Mouse (Mus musculus) stomach, postnatal 0 days (tissue): Measurements from ENCODE around the gene Mab21l2. TPM values are rescaled to one million over a fixed set of nuclear protein-coding genes. Genes with fewer than 3 reads are reported as not detected.

Experiments used
- ATAC-seq: fragments of 200-750 bp; cut with Nextera tagmentation; 2 replicates; pipeline ENCODE4 v1.8.0; 2017; ENCODE audit not compliant: low FRiP score, low TSS enrichment
- DNase-seq: peaks from one replicate; pipeline ENCODE4 v3.0.0-alpha.2; 2016; ENCODE audit warnings: low spot score
- H3K27ac ChIP-seq: fragments of 300-500 bp; sonication (generic); replicated peaks from 2 replicates; pipeline ENCODE4 v1.5.1; 2014; ENCODE audit warnings: mild to moderate bottlenecking, control low read depth
- H3K27me3 ChIP-seq: fragments of 300-500 bp; sonication (generic); 2 replicates; pipeline ENCODE4 v1.6.1; 2014; ENCODE audit warnings: low read length; ENCODE audit not compliant: control insufficient read depth, insufficient read depth
- H3K36me3 ChIP-seq: fragments of 300-500 bp; sonication (generic); 2 replicates; pipeline ENCODE4 v1.6.1; 2014; ENCODE audit warnings: low read length, mixed read lengths; ENCODE audit not compliant: control insufficient read depth, insufficient read depth
- H3K4me1 ChIP-seq: fragments of 300-500 bp; sonication (generic); replicated peaks from 2 replicates; pipeline ENCODE4 v1.6.1; 2014; ENCODE audit warnings: antibody characterized with exemption; ENCODE audit not compliant: control insufficient read depth, insufficient read depth
- H3K4me2 ChIP-seq: fragments of 300-500 bp; sonication (generic); replicated peaks from 2 replicates; pipeline ENCODE4 v1.6.1; 2014; ENCODE audit warnings: low read depth, mild to moderate bottlenecking, control low read depth, moderate library complexity
- H3K4me3 ChIP-seq: fragments of 300-500 bp; sonication (generic); 2 replicates; pipeline ENCODE4 v1.5.1; 2014; ENCODE audit warnings: low read depth, low read length, control low read depth
- H3K9ac ChIP-seq: fragments of 300-500 bp; sonication (generic); 2 replicates; pipeline ENCODE4 v1.6.1; 2014; ENCODE audit warnings: mild to moderate bottlenecking, low read length, control low read depth, mixed read lengths
- H3K9me3 ChIP-seq: fragments of 300-500 bp; sonication (generic); 2 replicates; pipeline ENCODE4 v1.6.1; 2016; ENCODE audit warnings: low read length; ENCODE audit not compliant: control insufficient read depth
- CTCF ChIP-seq: IDR thresholded peaks from 2 replicates; pipeline ENCODE4 v1.5.1; 2016; ENCODE audit warnings: antibody characterized with exemption, low read depth, mild to moderate bottlenecking, moderate library complexity
- EP300 ChIP-seq: optimal IDR thresholded peaks from 2 replicates; pipeline ENCODE3; 2016; ENCODE audit warnings: antibody characterized with exemption
- WGBS: fragments of 180-500 bp; shearing (Covaris S2); extraction: QIAGEN DNeasy Blood & Tissue Kit; methylation state at CpG from one replicate; pipeline ENCODE4 v1.1.7; 2014; 5-methylcytosine and 5-hydroxymethylcytosine counted together
- polyA plus RNA-seq: library from polyadenylated mRNA; unstranded; fragments of >200 nt; fragmentation: Nextera tagmentation; extraction: Ambion mirVana; gene quantifications from 2 replicates; pipeline ENCODE4 v1.2.1, GENCODE M21; 2015

Gene Mab21l2
- polyA plus RNA-seq, 1 experiment from 2014 or later = 1.5 TPM

DNA sequence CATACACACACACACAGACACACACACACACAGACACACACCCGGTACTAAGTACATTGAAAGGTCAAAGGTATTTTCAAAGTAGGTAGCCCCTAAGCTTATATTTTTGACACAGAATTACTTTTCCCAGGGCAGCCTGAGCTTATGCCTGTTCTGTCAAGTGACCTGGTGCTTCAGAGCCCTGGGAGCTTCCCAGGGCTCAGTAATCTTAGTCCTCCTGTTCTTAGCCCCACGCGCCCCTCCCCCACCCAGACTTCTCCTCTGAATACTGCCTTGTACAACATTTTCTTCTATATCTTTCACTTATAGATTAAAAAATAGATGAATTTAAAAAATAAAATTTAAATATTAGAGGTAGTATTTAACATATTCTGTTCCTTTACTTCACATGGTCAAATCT lies 3.6 kb downstream of the Mab21l2 start:
- ATAC-seq (no peak), DNase-seq (no peak)
- Histone ChIP-seq H3K4me3 (no peak overlapping the region), H3K9me3 (no peaks in the 10 kb centered on the region), H3K27me3 (peaks cover 2% of the 10 kb centered on the region; the same call in 1 of the 2 replicates), H3K27ac (no peak overlapping the region), H3K9ac (no peak overlapping the region), H3K4me2 (no peak overlapping the region), H3K4me1 (0 out of 2 replicates have a peak, but pooled peaks cover 2% of the 10 kb centered on the region), H3K36me3 (no peaks in the 10 kb centered on the region)
- TF ChIP-seq EP300 (no peak), CTCF (no peak)
- WGBS = 57% methylated on average over 3 of the region's 3 CpGs

DNA sequence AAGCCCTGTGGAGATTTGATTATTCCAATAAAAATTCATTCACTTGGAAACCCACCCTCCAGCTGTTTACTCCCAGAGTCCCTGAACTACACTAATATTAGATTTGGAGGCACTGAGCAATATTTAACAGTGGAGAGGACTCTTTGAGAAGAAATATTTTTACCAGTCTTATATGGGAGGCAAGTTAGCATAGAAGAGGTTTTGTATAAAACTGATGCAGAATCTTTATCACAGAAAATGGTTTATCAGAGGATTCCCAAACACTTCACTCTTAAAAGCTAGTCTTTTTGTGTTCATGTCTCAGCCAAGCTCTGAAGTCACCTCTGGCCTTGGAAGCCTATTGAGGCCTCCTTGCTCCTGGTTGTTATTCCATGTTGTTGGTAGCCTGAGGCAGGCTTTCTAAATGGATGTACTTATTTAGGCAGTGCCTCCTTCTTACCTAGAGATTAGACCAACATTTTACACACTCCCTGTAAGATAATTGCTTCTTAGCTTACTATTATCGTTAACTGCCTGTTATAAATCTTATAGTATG lies 6.5 kb downstream of the Mab21l2 start:
- H3K9ac ChIP-seq = no peak overlapping the region
- 0 out of 2 replicates have a peak, but pooled peaks cover 2% of the 10 kb centered on the region for H3K4me1 ChIP-seq
- H3K4me3 ChIP-seq = no peak overlapping the region
- H3K27ac ChIP-seq = no peak overlapping the region
- TF ChIP-seq CTCF = no peak
- 84% methylated on average over 1 of the region's 1 CpGs for WGBS
- DNase-seq = no peak
- H3K4me2 ChIP-seq = no peak overlapping the region
- no peaks in the 10 kb centered on the region for H3K9me3 ChIP-seq
- ATAC-seq = no peak
- no peaks in the 10 kb centered on the region for H3K36me3 ChIP-seq
- peaks cover under 1% of the 10 kb centered on the region; the same call in 1 of the 2 replicates for H3K27me3 ChIP-seq

DNA sequence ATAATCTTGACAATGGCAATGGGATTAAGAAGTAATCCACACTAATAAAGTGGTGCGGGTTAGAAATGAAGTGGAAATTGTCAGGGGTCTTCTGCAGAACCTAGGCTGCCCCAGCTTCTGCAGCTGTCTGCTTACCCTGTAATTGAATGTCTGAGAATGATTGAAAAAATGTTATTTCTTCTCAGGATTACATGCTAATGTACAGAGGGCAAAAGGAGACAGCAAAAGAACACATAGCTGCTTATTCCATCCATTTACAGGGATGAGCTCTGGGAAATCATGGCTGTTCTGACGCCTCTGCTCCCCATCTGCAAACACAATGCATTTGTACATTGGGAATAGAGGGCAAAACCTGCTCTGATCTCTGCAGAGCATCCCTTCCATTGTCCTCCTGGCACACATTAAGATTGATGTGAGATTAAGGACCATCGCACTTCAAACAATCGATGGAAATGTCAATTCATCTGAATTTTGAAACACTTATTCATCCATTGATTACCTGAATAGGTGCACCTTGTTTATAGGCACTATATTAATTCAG lies 7.3 kb downstream of the Mab21l2 start:
- H3K4me2 ChIP-seq = no peak overlapping the region
- no peaks in the 10 kb centered on the region for H3K36me3 ChIP-seq
- no peak overlapping the region for H3K27ac ChIP-seq
- no peak overlapping the region for H3K4me3 ChIP-seq
- WGBS = 74% methylated on average over 4 of the region's 4 CpGs
- ATAC-seq (no peak), DNase-seq (no peak)
- H3K9ac ChIP-seq = no peak overlapping the region
- no peaks in the 10 kb centered on the region for H3K27me3 ChIP-seq
- no peaks in the 10 kb centered on the region for H3K4me1 ChIP-seq
- no peak for TF ChIP-seq EP300
- no peak for TF ChIP-seq CTCF
- no peaks in the 10 kb centered on the region for H3K9me3 ChIP-seq

DNA sequence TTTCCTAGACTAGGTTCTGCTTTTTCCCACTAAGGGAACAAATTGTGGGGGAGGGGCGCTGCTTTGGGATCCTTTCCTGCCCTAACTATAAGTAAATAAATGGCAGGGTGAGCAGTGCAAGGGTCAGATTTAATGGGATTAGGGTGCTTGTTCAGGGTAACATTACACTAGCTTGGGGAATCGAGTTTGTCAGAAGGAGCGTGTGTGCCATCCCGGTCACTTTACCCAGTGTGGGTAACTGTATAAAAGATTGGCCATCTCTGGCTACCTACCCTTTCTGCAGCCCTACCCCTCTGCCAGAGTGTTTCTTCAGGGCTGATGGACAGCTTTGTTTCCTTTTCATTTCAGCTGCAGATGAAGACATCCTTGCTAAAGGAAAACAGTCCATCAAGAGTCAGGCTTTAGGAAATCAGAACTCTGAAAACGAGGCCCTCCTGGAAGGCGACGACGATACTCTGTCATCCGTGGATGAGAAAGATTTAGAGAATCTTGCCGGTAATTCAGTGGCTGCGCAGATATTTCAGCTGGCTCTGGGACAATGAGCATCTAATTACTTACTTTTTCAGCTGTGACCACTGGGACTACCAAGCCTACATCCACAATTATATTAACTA lies 8.8 kb downstream of the Mab21l2 start:
- WGBS = 63% methylated on average over 11 of the region's 11 CpGs
- Histone ChIP-seq H3K9me3 (no peaks in the 10 kb centered on the region), H3K27ac (no peak overlapping the region), H3K36me3 (no peaks in the 10 kb centered on the region), H3K4me3 (no peak overlapping the region), H3K9ac (no peak overlapping the region), H3K4me1 (no peaks in the 10 kb centered on the region), H3K4me2 (no peak overlapping the region), H3K27me3 (no peaks in the 10 kb centered on the region)
- DNase-seq = no peak
- TF ChIP-seq EP300 = no peak
- ATAC-seq = no peak

DNA sequence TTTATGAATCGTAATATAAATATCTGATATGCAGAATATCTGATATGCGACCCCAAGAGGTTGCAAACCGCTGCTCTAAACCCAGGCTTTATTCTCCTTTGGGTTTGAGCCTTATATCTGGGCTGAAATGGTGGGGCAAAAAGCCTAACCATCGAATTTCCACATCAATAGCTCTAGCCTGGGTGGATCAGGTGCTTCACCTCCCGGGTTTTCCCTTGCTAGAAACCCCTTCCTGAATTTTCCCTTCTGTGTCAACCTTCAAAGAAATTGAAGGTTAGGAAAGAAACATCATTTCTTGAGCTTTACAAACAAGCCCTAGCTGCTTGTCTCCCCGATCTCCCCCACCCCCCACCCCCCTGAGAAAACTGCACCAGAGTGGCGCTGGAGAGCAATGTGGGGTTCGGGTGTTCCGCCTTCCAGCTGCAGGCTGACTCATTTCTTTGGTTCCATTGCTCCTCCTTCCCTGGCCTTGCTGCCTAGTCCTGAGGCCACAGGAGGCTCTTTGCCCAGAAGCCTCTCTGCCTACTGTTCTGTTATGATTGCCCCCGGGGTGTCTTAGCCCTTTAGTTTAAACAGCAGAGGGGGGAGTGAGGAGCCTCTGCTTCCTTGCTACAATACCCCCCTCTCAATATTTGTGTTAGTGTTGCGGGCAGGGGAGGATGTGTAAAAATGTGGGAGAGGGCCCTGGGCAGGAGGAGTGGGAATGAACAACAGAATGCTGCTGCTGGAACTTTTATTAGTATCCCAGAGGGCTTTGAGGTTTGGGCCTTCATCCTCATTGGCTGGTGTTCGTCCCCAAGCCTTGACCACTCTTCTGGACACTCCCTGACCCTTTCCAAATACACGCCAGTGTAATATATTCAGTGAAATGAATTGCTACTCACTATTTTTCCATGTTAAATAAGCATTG lies 9.5 kb downstream of the Mab21l2 start:
- Histone ChIP-seq H3K9ac (no peak overlapping the region), H3K4me3 (no peak overlapping the region), H3K4me2 (no peak overlapping the region; the same call in 1 of the 2 replicates), H3K27ac (no peak overlapping the region), H3K36me3 (no peaks in the 10 kb centered on the region), H3K9me3 (no peaks in the 10 kb centered on the region), H3K27me3 (no peaks in the 10 kb centered on the region), H3K4me1 (no peaks in the 10 kb centered on the region)
- 36% methylated on average over 13 of the region's 13 CpGs for WGBS
- ATAC-seq = no peak
- peak; percentile 50 for DNase-seq
- TF ChIP-seq CTCF (peak; percentile 25), EP300 (no peak)
